Mouse (Mus musculus): Measurements from ENCODE around the gene Cgas. TPM values are rescaled to one million over a fixed set of nuclear protein-coding genes. Genes with fewer than 3 reads are reported as not detected.
"Not testable (repeated sequence)": the region's sequence is repeated elsewhere in the genome, so short reads cannot be mapped to it uniquely, and the experiment has no call there.

Gene Cgas
- polyA plus RNA-seq (2014; fragmentation: Nextera tagmentation; extraction: Ambion mirVana) = 0.85 and 1.3 TPM in 2 replicates

- Histone ChIP-seq H3K36me3 (ENCODE audit: control insufficient read depth, insufficient read depth, low read length) (no peaks in the 10 kb centered on the region), H3K9ac (ENCODE audit: low read depth, low read length) (peak within 1 kb of the TSS; percentile 64), H3K4me1 (replicated peaks; ENCODE audit: control insufficient read depth, insufficient read depth, low read length) (peaks cover 7% of the 10 kb centered on the region), H3K9me3 (ENCODE audit: control insufficient read depth, low read length) (no peaks in the 10 kb centered on the region), H3K4me2 (peak within 1 kb of the TSS; percentile 86), H3K27me3 (replicated peaks; ENCODE audit: control insufficient read depth, insufficient read depth, low read length) (peaks cover 66% of the 10 kb centered on the region), H3K4me3 (ENCODE audit: low read depth, low read length) (peak within 1 kb of the TSS; percentile 55), H3K27ac (ENCODE audit: low read depth, low read length) (no peak within 1 kb of the TSS)
- ATAC-seq (replicated peaks; ENCODE audit: low FRiP score) (peak; percentile 34), DNase-seq (ENCODE audit: low spot score) (peak; percentile 69)
- WGBS = under 1% methylated on average over 81 of the region's 81 CpGs
Measured at GRCm38 (mm10) chr9:78442579-78443392, at the start of gene Cgas. Cgas (minus strand) TSS chr9:78443237.

- Histone ChIP-seq H3K4me1 (replicated peaks; ENCODE audit: control insufficient read depth, insufficient read depth, low read length) (no peaks in the 10 kb centered on the region), H3K36me3 (ENCODE audit: control insufficient read depth, insufficient read depth, low read length) (no peaks in the 10 kb centered on the region), H3K4me2 (no peak overlapping the region), H3K9ac (ENCODE audit: low read depth, low read length) (no peak overlapping the region), H3K27me3 (replicated peaks; ENCODE audit: control insufficient read depth, insufficient read depth, low read length) (no peaks in the 10 kb centered on the region), H3K9me3 (ENCODE audit: control insufficient read depth, low read length) (no peaks in the 10 kb centered on the region), H3K27ac (ENCODE audit: low read depth, low read length) (no peak overlapping the region), H3K4me3 (ENCODE audit: low read depth, low read length) (no peak overlapping the region)
- no peak for DNase-seq (ENCODE audit: low spot score)
- 84% methylated on average over 3 of the region's 3 CpGs for WGBS
- ATAC-seq (replicated peaks; ENCODE audit: low FRiP score) = no peak; the same call in 1 of the 2 replicates
Measured at GRCm38 (mm10) chr9:78492254-78492653, 49.2 kb upstream of the Cgas start.

DNA sequence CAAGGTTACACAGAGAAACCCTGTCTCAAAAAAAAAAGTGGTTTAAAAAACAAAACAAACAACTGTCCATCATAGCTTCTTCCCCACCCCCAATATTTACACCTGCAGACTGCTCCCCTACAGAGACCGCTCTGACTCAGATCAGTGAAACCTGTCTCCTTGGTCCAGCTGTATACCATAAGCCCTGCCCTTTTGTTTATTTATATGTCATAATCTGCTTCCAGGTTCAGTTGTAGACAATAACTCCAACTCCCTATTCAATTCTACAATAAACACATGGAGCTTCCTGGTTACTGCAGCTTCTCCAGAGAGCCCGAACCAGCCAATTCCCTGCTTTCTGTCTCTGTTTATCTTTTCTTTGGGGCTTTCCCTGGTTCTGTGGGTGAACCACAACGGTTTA lies 48.1 kb upstream of the Cgas start:
- ATAC-seq (replicated peaks; ENCODE audit: low FRiP score) = no peak
- H3K4me2 ChIP-seq = no peak overlapping the region
- WGBS = 69% methylated on average over 3 of the region's 3 CpGs

GRCm38 (mm10) chr9:78488890-78489420 lies 45.9 kb upstream of the Cgas start, which contains the start of gene Eef1a1:
Eef1a1 (minus strand) TSS chr9:78489151.
- Histone ChIP-seq H3K27me3 (replicated peaks; ENCODE audit: control insufficient read depth, insufficient read depth, low read length) (no peaks in the 10 kb centered on the region), H3K4me3 (ENCODE audit: low read depth, low read length) (peak within 1 kb of the TSS; percentile 43), H3K9ac (ENCODE audit: low read depth, low read length) (peak within 1 kb of the TSS; percentile 50; the same call in 1 of the 2 replicates), H3K9me3 (ENCODE audit: control insufficient read depth, low read length) (no peaks in the 10 kb centered on the region), H3K4me1 (replicated peaks; ENCODE audit: control insufficient read depth, insufficient read depth, low read length) (no peaks in the 10 kb centered on the region), H3K4me2 (peak within 1 kb of the TSS; percentile 66), H3K27ac (ENCODE audit: low read depth, low read length) (no peak within 1 kb of the TSS), H3K36me3 (ENCODE audit: control insufficient read depth, insufficient read depth, low read length) (no peaks in the 10 kb centered on the region)
- WGBS = 3% methylated on average over 17 of the region's 20 CpGs
- ATAC-seq (replicated peaks; ENCODE audit: low FRiP score) (peak; percentile 42; the same call in 1 of the 2 replicates), DNase-seq (ENCODE audit: low spot score) (peak; percentile 51)

More for the DNA sequence above, 48.1 kb upstream of the Cgas start:
- Histone ChIP-seq H3K9me3 (ENCODE audit: control insufficient read depth, low read length) (no peaks in the 10 kb centered on the region), H3K4me1 (replicated peaks; ENCODE audit: control insufficient read depth, insufficient read depth, low read length) (no peaks in the 10 kb centered on the region), H3K27me3 (replicated peaks; ENCODE audit: control insufficient read depth, insufficient read depth, low read length) (no peaks in the 10 kb centered on the region), H3K4me3 (ENCODE audit: low read depth, low read length) (no peak overlapping the region), H3K27ac (ENCODE audit: low read depth, low read length) (no peak overlapping the region), H3K9ac (ENCODE audit: low read depth, low read length) (no peak overlapping the region), H3K36me3 (ENCODE audit: control insufficient read depth, insufficient read depth, low read length) (no peaks in the 10 kb centered on the region)
- no peak for DNase-seq (ENCODE audit: low spot score)

DNA sequence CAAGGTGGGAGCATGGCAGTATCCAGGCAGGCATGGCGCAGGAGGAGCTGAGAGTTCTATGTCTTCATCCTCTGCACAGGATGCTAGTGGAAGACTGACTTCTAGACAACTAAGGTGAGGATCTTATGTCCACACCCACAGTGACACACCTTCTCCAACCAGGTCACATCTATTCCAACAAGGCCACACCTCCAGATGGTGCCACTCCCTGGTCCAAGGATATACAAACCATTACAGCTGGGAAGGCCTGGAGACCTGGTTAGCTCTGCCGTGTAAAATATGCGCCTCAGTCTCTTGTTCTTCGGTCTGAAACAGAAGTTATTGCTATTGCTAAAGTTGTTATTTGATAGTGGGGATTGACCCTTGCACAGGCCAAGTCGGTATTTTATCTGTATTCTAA lies 45.0 kb upstream of the Cgas start:
- H3K4me3 ChIP-seq (ENCODE audit: low read depth, low read length); H3K27me3 ChIP-seq (replicated peaks; ENCODE audit: control insufficient read depth, insufficient read depth, low read length); H3K4me1 ChIP-seq (replicated peaks; ENCODE audit: control insufficient read depth, insufficient read depth, low read length); H3K4me2 ChIP-seq; DNase-seq (ENCODE audit: low spot score); H3K27ac ChIP-seq (ENCODE audit: low read depth, low read length); ATAC-seq (replicated peaks; ENCODE audit: low FRiP score); H3K36me3 ChIP-seq (ENCODE audit: control insufficient read depth, insufficient read depth, low read length); H3K9ac ChIP-seq (ENCODE audit: low read depth, low read length); H3K9me3 ChIP-seq (ENCODE audit: control insufficient read depth, low read length): not testable (repeated sequence)
- 85% methylated on average over 5 of the region's 5 CpGs for WGBS

DNA sequence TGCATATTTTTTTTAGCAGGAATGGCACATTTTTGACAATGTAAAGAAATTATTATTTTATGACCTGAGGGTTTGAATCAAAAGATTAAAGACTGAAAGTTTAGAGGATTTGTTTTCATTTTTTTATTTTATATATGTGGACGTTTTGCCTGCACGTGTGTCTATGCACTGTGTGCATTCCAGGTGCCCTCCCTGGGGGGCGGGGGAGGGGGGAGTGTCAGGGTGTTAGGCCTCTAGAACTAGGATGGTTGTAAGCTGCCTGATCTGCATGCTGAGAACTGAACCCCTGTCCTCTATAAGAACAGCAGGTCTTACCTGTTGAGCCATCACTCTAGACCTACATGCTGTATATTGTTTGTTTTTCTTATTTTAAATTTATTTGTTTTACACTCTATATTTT lies 41.6 kb upstream of the Cgas start:
- no peaks in the 10 kb centered on the region for H3K9me3 ChIP-seq (ENCODE audit: control insufficient read depth, low read length)
- peaks cover 10% of the 10 kb centered on the region for H3K36me3 ChIP-seq (ENCODE audit: control insufficient read depth, insufficient read depth, low read length)
- no peak for ATAC-seq (replicated peaks; ENCODE audit: low FRiP score)
- H3K4me2 ChIP-seq = no peak overlapping the region
- no peak overlapping the region for H3K27ac ChIP-seq (ENCODE audit: low read depth, low read length)
- no peak overlapping the region for H3K4me3 ChIP-seq (ENCODE audit: low read depth, low read length)
- no peak overlapping the region for H3K9ac ChIP-seq (ENCODE audit: low read depth, low read length)
- no peaks in the 10 kb centered on the region for H3K27me3 ChIP-seq (replicated peaks; ENCODE audit: control insufficient read depth, insufficient read depth, low read length)
- WGBS = 75% methylated on average over 3 of the region's 3 CpGs
- DNase-seq (ENCODE audit: low spot score) = no peak
- peaks cover 7% of the 10 kb centered on the region for H3K4me1 ChIP-seq (replicated peaks; ENCODE audit: control insufficient read depth, insufficient read depth, low read length)

- Histone ChIP-seq H3K36me3 (ENCODE audit: control insufficient read depth, insufficient read depth, low read length) (peaks cover 28% of the 10 kb centered on the region), H3K27me3 (replicated peaks; ENCODE audit: control insufficient read depth, insufficient read depth, low read length) (no peaks in the 10 kb centered on the region), H3K27ac (ENCODE audit: low read depth, low read length) (peak overlapping the region; percentile 87), H3K4me2 (peak overlapping the region; percentile 75), H3K9ac (ENCODE audit: low read depth, low read length) (peak overlapping the region; percentile 79), H3K4me3 (ENCODE audit: low read depth, low read length) (peak overlapping the region; percentile 97), H3K9me3 (ENCODE audit: control insufficient read depth, low read length) (no peaks in the 10 kb centered on the region), H3K4me1 (replicated peaks; ENCODE audit: control insufficient read depth, insufficient read depth, low read length) (peaks cover 11% of the 10 kb centered on the region)
- DNase-seq (ENCODE audit: low spot score) = no peak
- no peak for ATAC-seq (replicated peaks; ENCODE audit: low FRiP score)
- WGBS = 18% methylated on average over 3 of the region's 3 CpGs
Measured at GRCm38 (mm10) chr9:78482386-78482785, 39.3 kb upstream of the Cgas start.

- H3K4me3 ChIP-seq (ENCODE audit: low read depth, low read length) = peak overlapping the region; percentile 97
- H3K27ac ChIP-seq (ENCODE audit: low read depth, low read length) = peak overlapping the region; percentile 100
- H3K4me2 ChIP-seq = peak overlapping the region; percentile 75
- no peaks in the 10 kb centered on the region for H3K27me3 ChIP-seq (replicated peaks; ENCODE audit: control insufficient read depth, insufficient read depth, low read length)
- peaks cover 28% of the 10 kb centered on the region for H3K36me3 ChIP-seq (ENCODE audit: control insufficient read depth, insufficient read depth, low read length)
- DNase-seq (ENCODE audit: low spot score) = peak; percentile 97
- WGBS = under 1% methylated on average over 75 of the region's 77 CpGs
- H3K9me3 ChIP-seq (ENCODE audit: control insufficient read depth, low read length) = no peaks in the 10 kb centered on the region
- peak; percentile 94 for ATAC-seq (replicated peaks; ENCODE audit: low FRiP score)
- H3K9ac ChIP-seq (ENCODE audit: low read depth, low read length) = peak overlapping the region; percentile 100
- peaks cover 11% of the 10 kb centered on the region for H3K4me1 ChIP-seq (replicated peaks; ENCODE audit: control insufficient read depth, insufficient read depth, low read length)
Measured at GRCm38 (mm10) chr9:78481423-78482331, 38.6 kb upstream of the Cgas start.

Measured in liver, embryonic 11.5 days (tissue).